Mouse (Mus musculus) left cerebral cortex, adult 11 months (tissue): ENCODE data around the gene Umod.

Experiments
- DNase-seq: peaks from one replicate; pipeline ENCODE4 v3.0.0; 2022; ENCODE audit warnings: low spot score

Gene Umod

GRCm38 (mm10) chr7:119479256-119479655, at the start of gene Umod:
Gene Umod, minus strand, starts transcription at chr7:119479282.
- DNase-seq = no peak

- no peak for DNase-seq
Observed at GRCm38 (mm10) chr7:119528617-119529016, 49.5 kb upstream of the Umod start.

DNA sequence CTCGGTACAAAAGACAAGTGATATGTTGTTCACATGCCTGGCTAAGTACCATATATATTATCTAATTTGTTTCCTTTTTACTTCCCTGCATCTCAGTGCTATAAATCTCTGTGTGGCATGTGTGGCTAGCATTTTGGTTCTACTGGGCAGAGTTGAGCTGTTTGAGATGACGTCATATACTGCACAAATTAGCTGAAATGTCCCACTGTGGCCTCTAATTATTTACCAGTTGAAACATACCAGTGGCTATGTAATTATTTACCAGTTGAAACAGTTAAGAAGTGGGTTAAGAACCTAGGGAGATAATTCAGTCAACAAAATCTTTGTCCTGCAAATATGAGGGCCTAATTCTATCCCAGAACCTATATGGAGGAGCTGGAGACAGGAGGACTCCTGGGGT, 48.5 kb upstream of the Umod start:
- no peak for DNase-seq

- DNase-seq = no peak
Observed at GRCm38 (mm10) chr7:119527135-119527534, 48.1 kb upstream of the Umod start.

GRCm38 (mm10) chr7:119526486-119526885, 47.4 kb upstream of the Umod start:
- no peak for DNase-seq

- no peak for DNase-seq
Observed at GRCm38 (mm10) chr7:119525881-119526281, 46.8 kb upstream of the Umod start.

GRCm38 (mm10) chr7:119523389-119523788, 44.3 kb upstream of the Umod start, which contains the start of gene Pdilt:
Gene Pdilt, minus strand, starts transcription at chr7:119523489.
- no peak for DNase-seq

- no peak for DNase-seq
Observed at GRCm38 (mm10) chr7:119522385-119522784, 43.3 kb upstream of the Umod start.

- DNase-seq = no peak
Observed at GRCm38 (mm10) chr7:119521816-119522215, 42.7 kb upstream of the Umod start.

GRCm38 (mm10) chr7:119519654-119520053, 40.6 kb upstream of the Umod start:
- DNase-seq = peak; percentile 66

- no peak for DNase-seq
Observed at GRCm38 (mm10) chr7:119519163-119519562, 40.1 kb upstream of the Umod start, which contains the start of gene Acsm5. Gene Acsm5, plus strand, starts transcription at chr7:119519463.

GRCm38 (mm10) chr7:119516272-119516558, 37.1 kb upstream of the Umod start:
- DNase-seq = no peak

- DNase-seq = no peak
Observed at GRCm38 (mm10) chr7:119515492-119516271, 36.6 kb upstream of the Umod start.

GRCm38 (mm10) chr7:119513056-119513455, 34.0 kb upstream of the Umod start:
- no peak for DNase-seq

DNA sequence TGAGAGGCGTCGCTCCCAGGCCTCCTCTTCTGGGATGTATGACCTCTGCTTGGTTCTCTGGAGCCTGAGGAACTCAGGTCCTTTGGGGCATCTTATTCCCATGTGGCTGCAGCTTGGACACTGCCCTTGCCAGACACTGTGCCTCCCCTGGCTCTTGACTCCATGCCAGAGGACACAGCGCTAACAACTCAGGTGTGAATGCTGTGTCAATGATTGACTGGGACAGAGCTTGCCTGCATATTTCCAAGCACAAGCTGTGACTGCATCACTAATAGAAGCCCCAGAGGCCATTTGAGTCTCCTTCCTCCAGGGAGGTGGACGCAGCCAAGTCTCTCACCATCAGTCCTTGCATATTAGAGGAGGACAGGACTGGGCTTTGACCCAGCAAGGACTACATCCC, 32.1 kb upstream of the Umod start:
- DNase-seq = no peak

- DNase-seq = no peak
Observed at GRCm38 (mm10) chr7:119490041-119490780, 11.1 kb upstream of the Umod start.

- no peak for DNase-seq
Observed at GRCm38 (mm10) chr7:119486683-119487082, 7.6 kb upstream of the Umod start.

DNA sequence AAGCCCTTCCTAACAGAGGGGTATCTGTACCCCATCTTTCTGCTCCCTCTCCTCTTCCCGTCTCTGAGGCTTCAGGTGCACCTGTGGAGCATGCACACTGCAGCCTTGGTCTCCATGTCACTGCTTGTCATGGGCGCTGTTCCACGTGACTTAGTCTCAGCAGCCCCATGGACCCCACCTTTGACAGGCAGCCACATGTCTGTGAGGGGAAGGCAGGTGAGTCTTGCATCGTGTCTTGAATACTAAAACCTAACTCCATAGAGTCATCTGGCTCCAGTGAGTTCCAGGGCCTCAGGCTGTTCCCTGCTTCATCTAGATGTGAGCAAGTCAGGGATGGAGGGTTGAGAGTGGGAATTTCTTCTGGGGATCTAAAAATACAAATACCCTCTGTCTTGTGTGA, 5.1 kb upstream of the Umod start:
- DNase-seq = no peak

GRCm38 (mm10) chr7:119476500-119477389, 2.3 kb downstream of the Umod start:
- no peak for DNase-seq

GRCm38 (mm10) chr7:119459185-119459584, 19.9 kb downstream of the Umod start, which contains the start of gene Gp2:
Gene Gp2, minus strand, starts transcription at chr7:119459285.
- no peak for DNase-seq

DNA sequence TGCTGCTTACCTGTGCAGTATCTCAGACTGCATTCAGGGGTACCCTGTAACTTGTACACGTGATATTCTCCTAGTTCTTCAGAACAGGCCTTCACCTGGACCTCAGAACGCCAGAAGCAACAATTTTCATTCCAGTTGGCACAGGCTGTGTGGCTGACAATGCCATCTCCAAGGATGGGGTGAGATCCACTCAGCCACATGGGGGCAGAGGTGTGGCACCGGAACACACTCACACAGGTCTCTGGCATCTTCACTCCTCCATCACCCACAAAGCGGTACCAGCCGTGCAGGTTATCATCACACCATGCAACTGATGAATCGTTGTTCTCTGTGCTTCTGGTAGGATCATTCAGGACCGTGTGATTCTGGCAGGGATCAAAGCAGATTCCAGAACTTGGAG, 24.9 kb downstream of the Umod start:
- DNase-seq = no peak

DNA sequence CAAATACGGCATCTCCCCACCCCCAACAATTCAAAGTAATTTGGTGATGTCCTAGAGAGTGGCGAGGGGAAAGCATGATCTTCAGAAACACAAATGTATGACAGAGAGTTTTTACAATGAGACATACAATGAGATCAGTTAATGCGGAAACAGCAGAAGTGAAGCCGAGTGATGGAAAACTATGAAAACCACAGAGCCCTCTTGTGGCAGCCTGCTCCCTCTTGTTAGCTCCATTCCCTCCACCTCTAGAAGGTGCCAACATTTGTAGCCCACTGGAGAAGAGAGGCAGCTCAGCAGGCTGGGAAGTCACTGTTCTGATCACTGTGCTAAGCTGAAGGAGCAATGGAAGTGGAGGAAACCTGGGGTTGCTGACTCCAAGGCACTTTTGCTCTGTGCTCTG, 35.2 kb downstream of the Umod start:
- DNase-seq = no peak
